Mouse (Mus musculus) spleen, postnatal 36 days (tissue): ENCODE data around the gene Neurog1.

ENCODE experiments used
- DNase-seq, 2 experiments: peaks; one replicate each; pipeline ENCODE4 v3.0.0; 2022; ENCODE audit warnings: low spot score in 2 of 2, mixed read lengths in 1 of 2

Neurog1 gene

DNA sequence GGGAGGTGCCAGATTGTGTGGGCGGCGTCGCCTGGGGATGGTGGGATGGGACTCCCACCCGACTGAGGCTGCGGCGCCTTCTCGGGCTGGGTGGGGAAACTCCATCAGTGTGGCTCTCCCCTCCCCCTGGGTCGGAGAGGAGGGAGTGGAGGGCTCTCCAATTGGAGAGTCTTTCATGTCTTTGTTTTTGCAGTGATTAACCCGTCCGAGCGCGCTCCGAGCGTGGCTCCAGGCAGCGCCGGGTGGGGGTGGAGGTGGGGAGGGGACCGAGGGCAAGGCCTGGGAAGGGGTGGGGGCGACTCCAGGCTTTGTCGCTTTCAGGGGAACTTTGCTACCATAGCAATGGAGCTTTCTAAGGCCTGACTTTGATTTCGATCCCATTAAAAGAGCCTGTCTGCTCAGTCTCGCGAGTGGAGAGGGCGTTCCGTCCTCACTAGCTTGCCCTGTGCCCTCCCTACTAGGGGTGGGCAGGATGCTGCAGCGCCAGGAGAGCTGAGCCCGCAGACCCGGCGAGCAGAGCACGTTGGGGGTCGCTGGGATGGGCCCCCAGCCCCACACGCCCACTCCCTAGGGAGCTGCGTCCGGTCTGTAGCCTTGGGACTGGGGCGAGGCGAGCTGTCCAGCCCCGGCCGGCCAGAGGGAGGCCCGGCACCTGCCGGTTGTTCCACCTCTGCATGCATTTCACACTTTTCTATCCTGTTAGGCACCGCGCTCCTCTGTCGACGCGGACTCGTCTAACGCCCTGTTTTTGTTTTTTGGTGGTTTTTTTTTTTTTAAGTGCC, 30.6 kb downstream of the Neurog1 start:
- DNase-seq = no peak

GRCm38 (mm10) chr13:56219254-56219653, 32.7 kb downstream of the Neurog1 start:
- DNase-seq = no peak

DNA sequence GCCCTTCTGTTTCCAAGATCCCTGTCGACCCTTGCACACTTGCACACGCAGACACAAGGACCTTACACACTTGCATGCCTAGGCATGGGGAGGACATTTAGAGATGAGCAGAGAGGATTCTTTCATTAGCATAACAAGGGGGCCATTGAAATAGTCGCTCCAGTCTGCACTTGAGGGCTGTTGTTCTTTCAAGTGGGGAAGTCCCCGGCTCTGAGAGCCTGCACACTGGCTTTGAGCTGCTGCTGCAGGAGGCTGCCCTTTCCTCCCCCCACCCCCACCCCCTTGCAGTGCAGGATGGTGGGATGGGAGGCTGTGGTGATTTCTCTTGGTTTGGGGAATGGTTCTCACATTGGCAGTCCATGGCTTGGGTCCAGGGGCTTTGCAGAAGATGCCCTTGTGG, 35.9 kb downstream of the Neurog1 start:
- no peak for DNase-seq

DNA sequence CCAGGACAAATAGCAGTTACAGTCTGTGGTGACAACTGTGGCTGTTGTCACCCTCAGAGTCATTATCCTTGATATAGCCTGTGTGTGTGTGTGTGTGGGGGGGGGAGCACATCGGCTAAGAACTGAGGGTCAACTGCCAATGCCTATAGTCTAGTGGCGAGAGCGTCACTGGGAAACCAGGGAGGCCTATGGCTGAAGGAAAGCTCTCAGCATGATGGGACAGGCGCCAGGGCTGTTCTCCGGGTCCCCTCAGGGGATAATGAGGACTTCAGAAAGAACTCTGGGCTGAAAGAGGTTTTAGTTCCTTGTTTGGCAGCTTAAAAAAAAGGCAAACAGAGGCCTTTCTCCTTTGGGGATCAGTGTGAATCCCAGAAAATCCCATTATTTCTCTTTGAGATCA, 37.3 kb downstream of the Neurog1 start:
- DNase-seq = no peak

DNA sequence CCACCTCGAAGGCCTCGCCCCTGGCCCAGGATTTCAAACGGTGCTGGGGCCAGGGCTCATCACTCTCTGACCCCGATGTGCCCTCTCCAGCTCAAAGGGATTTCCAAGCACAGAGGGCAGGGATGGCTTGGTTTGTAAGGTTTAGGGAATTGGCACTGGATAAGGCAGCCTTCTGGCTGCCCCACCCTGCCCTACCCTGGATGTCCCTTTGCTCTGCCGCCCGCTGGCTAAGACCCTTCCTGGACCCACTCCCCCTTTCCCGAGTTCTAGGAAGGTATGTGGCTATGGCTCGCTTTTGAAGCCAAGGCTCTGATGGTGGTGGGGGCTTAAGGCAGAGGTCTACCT, 42.9 kb downstream of the Neurog1 start:
- no peak for DNase-seq

- no peak for DNase-seq
Measured at GRCm38 (mm10) chr13:56208225-56209066, 43.5 kb downstream of the Neurog1 start.
